Mouse (Mus musculus): ENCODE results near the gene Apopt1.

DNA sequence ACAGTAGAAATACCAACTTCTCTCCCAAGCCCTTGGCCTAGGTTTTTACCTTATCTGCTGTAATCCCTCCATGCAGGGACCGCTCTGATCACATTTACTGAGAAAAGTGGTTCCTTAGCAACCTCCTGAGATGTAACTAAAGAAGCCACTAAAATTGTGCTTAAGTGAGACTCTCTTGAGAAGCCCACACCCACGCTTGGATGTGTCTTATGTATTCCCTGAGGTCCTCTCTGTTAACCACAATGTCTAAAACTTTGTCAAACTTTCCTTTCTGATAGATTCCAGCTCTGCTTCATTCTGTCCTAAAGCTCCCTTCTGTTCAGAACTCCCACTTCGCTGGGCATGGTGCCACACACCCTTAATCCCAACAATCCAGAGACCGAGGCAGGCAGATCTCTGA, 13.5 kb upstream of the Apopt1 start:
- TF ChIP-seq CTCF (IDR thresholded peaks at IDR 0.05; ENCODE audit: low read depth) (no peak), EP300 (IDR thresholded peaks at IDR 0.05; ENCODE audit: low read depth) (no peak)
